Comparison of ENCODE assay signal across 21 mouse cellular contexts in genomic region chr5:22072591-22072990, GRCm38 (mm10).
"Had no signal": no experiment of that assay in that cellular context is flagged by ENCODE, and none has a peak within 500 bp of the region (broad histone marks: within the 10 kb centered on the region; RNA-seq: fewer than 3 reads in every experiment).

No protein-coding gene starts in this region.

- H3K4me3 ChIP-seq: liver, embryonic 13.5 days; liver, embryonic 15.5 days; lung, embryonic 15.5 days; megakaryocyte, embryonic 14.5 days; midbrain, embryonic 12.5 days; neural tube, embryonic 13.5 days; neural tube, embryonic 15.5 days had no signal

- ATAC-seq: liver, postnatal 0 days; lung, postnatal 0 days had no signal

- H3K4me1 ChIP-seq: liver, embryonic 13.5 days; liver, embryonic 15.5 days; lung, embryonic 15.5 days; megakaryocyte, embryonic 14.5 days; midbrain, embryonic 12.5 days; neural tube, embryonic 15.5 days had no signal

- H3K27ac ChIP-seq: liver, embryonic 13.5 days; liver, embryonic 15.5 days; lung, embryonic 15.5 days; macrophage; midbrain, embryonic 12.5 days; neural tube, embryonic 13.5 days; neural tube, embryonic 15.5 days had no signal

- DNase-seq: liver, embryonic 13.5 days; liver, postnatal 0 days; lung, adult 2 months; lung, postnatal 14 days; lung, postnatal 36 days; midbrain, embryonic 14.5 days; right cerebral cortex, adult 18-20 months; right cerebral cortex, postnatal 25 days; right cerebral cortex, postnatal 4 days; spleen, adult 18-20 months; thymus, adult 18-20 months; thymus, postnatal 14 days; thymus, postnatal 36 days had no signal

- H3K36me3 ChIP-seq: lung, embryonic 15.5 days; midbrain, embryonic 12.5 days; neural tube, embryonic 13.5 days; neural tube, embryonic 15.5 days had no signal

- H3K4me2 ChIP-seq: liver, embryonic 13.5 days; liver, embryonic 15.5 days; lung, embryonic 15.5 days; midbrain, embryonic 12.5 days; neural tube, embryonic 13.5 days; neural tube, embryonic 15.5 days had no signal

- H3K27me3 ChIP-seq: liver, embryonic 13.5 days; liver, embryonic 15.5 days; lung, embryonic 15.5 days; megakaryocyte, embryonic 14.5 days; midbrain, embryonic 12.5 days; neural tube, embryonic 13.5 days; neural tube, embryonic 15.5 days had no signal

- H3K9ac ChIP-seq: liver, embryonic 13.5 days; liver, embryonic 15.5 days; liver, postnatal 0 days; lung, embryonic 15.5 days; midbrain, embryonic 12.5 days; neural tube, embryonic 13.5 days; neural tube, embryonic 15.5 days had no signal

- H3K9me3 ChIP-seq: liver, embryonic 15.5 days; lung, embryonic 15.5 days; midbrain, embryonic 12.5 days; neural tube, embryonic 13.5 days; neural tube, embryonic 15.5 days had no signal
